Mouse (Mus musculus): ENCODE data around the gene Ubap1l. TPM values are rescaled to one million over a fixed set of nuclear protein-coding genes. Genes with fewer than 3 reads are reported as not detected.

Ubap1l gene
- polyA plus RNA-seq, 1 experiment from 2014 or later, result not detected

DNA sequence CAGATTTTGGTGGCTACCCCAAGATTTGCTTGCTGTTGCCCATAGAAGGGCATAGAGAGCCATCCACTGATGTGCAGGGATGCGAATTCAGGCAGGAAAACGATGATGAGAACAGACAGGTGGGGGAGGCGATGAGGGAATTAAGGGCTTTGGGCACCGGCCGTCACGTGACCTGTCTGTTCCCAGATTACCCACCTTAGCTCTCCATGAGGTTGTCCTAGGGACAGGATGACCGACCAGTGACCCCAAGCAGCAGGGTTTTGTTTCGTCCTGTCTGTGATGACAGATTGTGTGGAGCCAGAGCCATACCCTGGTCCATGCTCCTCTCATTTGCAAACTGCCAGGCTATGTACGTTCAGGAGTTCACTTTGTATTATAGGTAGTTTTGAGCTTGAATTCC lies 2.8 kb downstream of the Ubap1l start:
- Histone ChIP-seq H3K4me3 (ENCODE audit: low read depth, low read length) (no peak overlapping the region), H3K9me3 (ENCODE audit: control insufficient read depth, low read length) (no peaks in the 10 kb centered on the region), H3K27me3 (ENCODE audit: control insufficient read depth, insufficient read depth, low read length) (no peaks in the 10 kb centered on the region), H3K36me3 (ENCODE audit: control insufficient read depth, insufficient read depth, low read length) (peaks cover 14% of the 10 kb centered on the region), H3K9ac (ENCODE audit: low read length) (no peak overlapping the region), H3K4me1 (replicated peaks; ENCODE audit: control insufficient read depth, insufficient read depth) (no peaks in the 10 kb centered on the region), H3K4me2 (replicated peaks; ENCODE audit: low read depth) (no peak overlapping the region), H3K27ac (replicated peaks) (no peak overlapping the region)
- ATAC-seq (ENCODE audit: low FRiP score, low TSS enrichment) (no peak), DNase-seq (ENCODE audit: low spot score) (no peak)
- TF ChIP-seq EP300 (optimal IDR thresholded peaks at IDR 0.05) (no peak), CTCF (IDR thresholded peaks at IDR 0.05; ENCODE audit: low read depth) (no peak)
- 32% methylated on average over 9 of the region's 9 CpGs for WGBS

DNA sequence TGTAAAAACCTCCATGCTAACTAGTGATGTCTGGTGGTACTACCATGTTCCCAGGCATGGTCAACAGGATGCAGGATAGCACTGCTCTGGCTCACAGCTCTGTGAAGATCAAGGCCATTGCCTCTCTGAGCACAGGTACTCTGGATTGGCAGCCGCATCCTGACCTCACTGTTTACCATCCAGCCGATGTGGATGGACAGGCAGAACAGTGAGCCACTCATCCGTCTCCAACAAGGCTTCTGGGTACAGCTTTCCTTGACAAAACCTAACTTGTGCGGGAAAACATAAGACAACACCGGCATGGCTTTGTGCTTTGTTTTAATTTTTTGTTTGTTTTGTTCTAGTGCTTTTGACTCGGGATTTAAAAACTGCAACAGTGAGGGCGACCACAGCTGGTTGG lies 4.9 kb downstream of the Ubap1l start:
- no peaks in the 10 kb centered on the region for H3K4me1 ChIP-seq (replicated peaks; ENCODE audit: control insufficient read depth, insufficient read depth)
- 81% methylated on average over 7 of the region's 7 CpGs for WGBS
- no peak for DNase-seq (ENCODE audit: low spot score)
- no peak overlapping the region for H3K27ac ChIP-seq (replicated peaks)
- no peak overlapping the region for H3K4me2 ChIP-seq (replicated peaks; ENCODE audit: low read depth)
- no peak for TF ChIP-seq CTCF (IDR thresholded peaks at IDR 0.05; ENCODE audit: low read depth)
- H3K9me3 ChIP-seq (ENCODE audit: control insufficient read depth, low read length), result no peaks in the 10 kb centered on the region
- H3K4me3 ChIP-seq (ENCODE audit: low read depth, low read length), result no peak overlapping the region
- no peaks in the 10 kb centered on the region for H3K27me3 ChIP-seq (ENCODE audit: control insufficient read depth, insufficient read depth, low read length)
- no peak overlapping the region for H3K9ac ChIP-seq (ENCODE audit: low read length)
- H3K36me3 ChIP-seq (ENCODE audit: control insufficient read depth, insufficient read depth, low read length), result no peaks in the 10 kb centered on the region; the same call in 1 of the 2 replicates
- no peak for ATAC-seq (ENCODE audit: low FRiP score, low TSS enrichment)

DNA sequence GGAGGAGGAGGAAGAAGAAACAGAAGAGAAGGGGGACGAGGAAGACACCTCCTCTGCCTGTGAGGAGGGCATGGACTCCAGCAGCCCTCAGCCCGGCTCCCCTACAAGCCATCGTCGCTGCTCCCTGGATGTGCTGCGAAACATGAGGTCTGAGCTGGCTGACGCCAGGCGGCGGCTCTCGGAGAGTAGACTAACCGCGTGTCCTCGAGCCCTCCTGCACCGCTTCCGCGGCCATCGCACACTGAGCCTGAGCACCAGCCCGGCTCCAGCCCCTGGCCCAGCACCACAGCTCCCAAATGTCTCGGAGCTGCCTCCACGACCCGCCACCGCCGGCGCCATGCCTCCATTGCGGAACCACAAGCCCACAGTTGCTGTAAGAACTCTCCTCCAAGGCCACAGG lies 10.9 kb downstream of the Ubap1l start:
- ATAC-seq (ENCODE audit: low FRiP score, low TSS enrichment) (no peak), DNase-seq (ENCODE audit: low spot score) (no peak)
- WGBS, result 74% methylated on average over 24 of the region's 24 CpGs
- no peaks in the 10 kb centered on the region for H3K4me1 ChIP-seq (replicated peaks; ENCODE audit: control insufficient read depth, insufficient read depth)
- TF ChIP-seq EP300 (optimal IDR thresholded peaks at IDR 0.05) (no peak), CTCF (IDR thresholded peaks at IDR 0.05; ENCODE audit: low read depth) (no peak)
- H3K27ac ChIP-seq (replicated peaks), result no peak overlapping the region
- H3K4me3 ChIP-seq (ENCODE audit: low read depth, low read length), result no peak overlapping the region
- no peaks in the 10 kb centered on the region for H3K36me3 ChIP-seq (ENCODE audit: control insufficient read depth, insufficient read depth, low read length)
- no peaks in the 10 kb centered on the region for H3K9me3 ChIP-seq (ENCODE audit: control insufficient read depth, low read length)
- no peak overlapping the region for H3K9ac ChIP-seq (ENCODE audit: low read length)
- no peak overlapping the region for H3K4me2 ChIP-seq (replicated peaks; ENCODE audit: low read depth)
- no peaks in the 10 kb centered on the region for H3K27me3 ChIP-seq (ENCODE audit: control insufficient read depth, insufficient read depth, low read length)

DNA sequence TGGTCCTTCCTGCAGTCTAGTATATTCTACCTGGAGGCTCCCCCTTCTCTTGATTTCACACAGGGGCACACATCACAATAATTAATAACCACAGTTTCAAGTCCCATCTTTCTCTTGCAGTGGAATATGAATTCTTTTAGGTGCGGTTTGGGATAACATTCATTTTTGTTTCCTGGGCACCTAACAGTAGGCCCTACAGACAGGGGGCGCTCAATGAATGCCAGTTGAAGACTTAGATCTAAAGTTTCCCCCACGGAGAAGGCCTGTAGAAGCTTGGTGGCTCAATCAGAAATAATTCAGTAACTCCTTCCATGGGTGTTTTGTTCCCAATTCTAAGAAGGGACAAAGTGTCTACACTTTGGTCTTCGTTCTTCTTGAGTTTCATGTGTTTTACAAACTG lies 11.6 kb downstream of the Ubap1l start:
- TF ChIP-seq EP300 (optimal IDR thresholded peaks at IDR 0.05) (no peak), CTCF (IDR thresholded peaks at IDR 0.05; ENCODE audit: low read depth) (peak; percentile 76)
- ATAC-seq (ENCODE audit: low FRiP score, low TSS enrichment) (no peak), DNase-seq (ENCODE audit: low spot score) (peak; percentile 36)
- Histone ChIP-seq H3K36me3 (ENCODE audit: control insufficient read depth, insufficient read depth, low read length) (no peaks in the 10 kb centered on the region), H3K4me2 (replicated peaks; ENCODE audit: low read depth) (no peak overlapping the region), H3K27ac (replicated peaks) (no peak overlapping the region), H3K9ac (ENCODE audit: low read length) (no peak overlapping the region), H3K4me3 (ENCODE audit: low read depth, low read length) (no peak overlapping the region), H3K4me1 (replicated peaks; ENCODE audit: control insufficient read depth, insufficient read depth) (no peaks in the 10 kb centered on the region), H3K27me3 (ENCODE audit: control insufficient read depth, insufficient read depth, low read length) (no peaks in the 10 kb centered on the region), H3K9me3 (ENCODE audit: control insufficient read depth, low read length) (no peaks in the 10 kb centered on the region)
- WGBS, result 61% methylated on average over 4 of the region's 4 CpGs

DNA sequence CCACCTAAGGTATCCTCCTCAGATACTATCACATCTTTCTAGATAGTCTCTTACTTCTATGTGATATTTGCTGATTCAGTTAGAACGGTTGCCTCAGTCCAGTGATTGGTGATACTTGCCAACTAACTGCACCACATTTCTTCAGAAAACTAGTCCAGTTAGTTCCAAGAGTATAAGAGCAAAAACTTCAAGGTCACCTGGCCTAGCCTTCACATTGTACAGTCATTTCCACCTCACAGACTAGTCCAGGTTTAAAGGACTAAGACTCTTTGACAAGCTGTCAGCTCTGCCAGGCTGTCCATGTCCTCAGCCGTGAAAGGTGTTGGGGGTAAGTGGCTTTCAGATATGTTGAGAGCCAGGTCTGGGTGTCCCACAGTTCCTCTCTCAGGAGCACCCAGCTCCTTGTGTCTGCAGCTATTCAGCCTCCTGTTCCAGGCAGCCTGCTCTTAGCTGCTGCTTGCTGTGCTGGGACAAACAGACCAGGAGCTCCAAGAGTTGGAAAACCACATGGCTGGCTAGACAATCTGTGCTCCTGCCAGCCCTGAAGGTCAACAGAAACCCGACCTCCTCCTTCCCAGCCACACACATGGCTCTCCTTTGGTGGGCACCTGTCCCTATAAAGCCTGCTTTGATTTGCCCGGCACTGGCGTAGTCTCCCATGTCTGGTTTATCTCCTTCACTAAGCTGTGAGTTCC lies 13.8 kb downstream of the Ubap1l start:
- Histone ChIP-seq H3K4me1 (replicated peaks; ENCODE audit: control insufficient read depth, insufficient read depth) (no peaks in the 10 kb centered on the region), H3K36me3 (ENCODE audit: control insufficient read depth, insufficient read depth, low read length) (no peaks in the 10 kb centered on the region), H3K4me2 (replicated peaks; ENCODE audit: low read depth) (no peak overlapping the region), H3K9me3 (ENCODE audit: control insufficient read depth, low read length) (no peaks in the 10 kb centered on the region), H3K27me3 (ENCODE audit: control insufficient read depth, insufficient read depth, low read length) (no peaks in the 10 kb centered on the region), H3K9ac (ENCODE audit: low read length) (no peak overlapping the region), H3K4me3 (ENCODE audit: low read depth, low read length) (no peak overlapping the region), H3K27ac (replicated peaks) (no peak overlapping the region)
- TF ChIP-seq EP300 (optimal IDR thresholded peaks at IDR 0.05), result no peak
- TF ChIP-seq CTCF (IDR thresholded peaks at IDR 0.05; ENCODE audit: low read depth), result no peak
- ATAC-seq (ENCODE audit: low FRiP score, low TSS enrichment), result peak; percentile 27; the same call in 1 of the 2 replicates
- DNase-seq (ENCODE audit: low spot score), result no peak
- 71% methylated on average over 5 of the region's 5 CpGs for WGBS

DNA sequence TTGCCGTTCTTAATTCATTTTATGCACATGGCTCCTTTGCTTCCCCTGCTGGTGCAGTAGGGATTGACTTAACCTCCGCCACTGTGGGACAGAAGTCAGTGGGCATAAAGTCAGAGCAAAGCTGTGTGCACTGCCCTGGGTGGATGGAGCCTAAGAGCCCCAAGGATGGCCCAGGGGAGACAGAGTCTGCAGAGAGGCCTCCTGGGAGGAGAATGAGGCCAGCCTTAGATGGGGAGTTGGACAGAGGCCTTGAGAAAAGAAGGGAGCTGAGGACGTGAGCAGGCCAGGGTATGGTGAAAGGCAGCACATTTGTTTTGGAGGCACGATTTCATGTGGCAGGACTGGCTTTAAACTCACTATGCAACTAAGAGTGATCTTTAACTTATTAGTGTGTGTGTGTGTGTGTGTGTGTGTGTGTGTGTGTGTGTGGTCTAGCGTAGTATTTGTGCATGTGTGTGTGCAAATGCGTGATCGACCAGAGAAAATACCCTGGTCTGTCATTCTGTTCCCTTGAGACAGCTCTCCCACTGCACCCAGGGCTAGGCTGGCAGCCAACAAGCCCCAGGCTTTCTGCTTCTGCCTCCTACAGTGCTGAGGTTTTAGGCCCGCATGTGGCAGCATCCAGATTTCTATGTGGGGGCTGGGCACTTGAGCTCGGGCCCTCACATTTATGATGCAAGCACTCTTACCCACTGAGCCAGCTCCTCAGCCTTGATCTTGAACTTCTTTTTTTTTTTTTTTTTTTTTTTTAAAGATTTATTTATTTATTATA lies 14.5 kb downstream of the Ubap1l start:
- DNase-seq (ENCODE audit: low spot score), result no peak
- H3K36me3 ChIP-seq (ENCODE audit: control insufficient read depth, insufficient read depth, low read length), result no peaks in the 10 kb centered on the region
- H3K4me2 ChIP-seq (replicated peaks; ENCODE audit: low read depth), result no peak overlapping the region
- TF ChIP-seq EP300 (optimal IDR thresholded peaks at IDR 0.05) (no peak), CTCF (IDR thresholded peaks at IDR 0.05; ENCODE audit: low read depth) (peak; percentile 25; the same call in 1 of the 2 replicates)
- no peak overlapping the region for H3K27ac ChIP-seq (replicated peaks)
- no peak overlapping the region for H3K9ac ChIP-seq (ENCODE audit: low read length)
- H3K27me3 ChIP-seq (ENCODE audit: control insufficient read depth, insufficient read depth, low read length), result no peaks in the 10 kb centered on the region
- no peaks in the 10 kb centered on the region for H3K4me1 ChIP-seq (replicated peaks; ENCODE audit: control insufficient read depth, insufficient read depth)
- WGBS, result 75% methylated on average over 9 of the region's 9 CpGs
- no peak for ATAC-seq (ENCODE audit: low FRiP score, low TSS enrichment)
- H3K9me3 ChIP-seq (ENCODE audit: control insufficient read depth, low read length), result no peaks in the 10 kb centered on the region
- no peak overlapping the region for H3K4me3 ChIP-seq (ENCODE audit: low read depth, low read length)

Data from stomach, postnatal 0 days (tissue).